Mouse (Mus musculus) lung, postnatal 4 days (tissue): ENCODE results near the gene Ppt2.
A peak's percentile ranks its signal among the peaks of the same experiment; 100 is the strongest.

Experiments used
- DNase-seq, 2 experiments: peaks; one replicate each; pipeline ENCODE4 v3.0.0; 2021

Ppt2 gene

GRCm38 (mm10) chr17:34604511-34605237, 23.6 kb downstream of the Ppt2 start:
- DNase-seq = peak; percentile 70 to 80

- peak; percentile 99 for DNase-seq
Observed at GRCm38 (mm10) chr17:34604061-34604508, 24.2 kb downstream of the Ppt2 start, which contains the start of gene Agpat1. TSS of gene Agpat1 (plus strand) at chr17:34604262.

GRCm38 (mm10) chr17:34603375-34604060, 24.8 kb downstream of the Ppt2 start, which contains the start of gene Rnf5:
TSS of gene Rnf5 (minus strand) at chr17:34603690.
- DNase-seq = peak; percentile 96 to 99

GRCm38 (mm10) chr17:34601796-34602195, 26.5 kb downstream of the Ppt2 start:
- peak in 1 of 2 experiments; percentile 38 for DNase-seq

GRCm38 (mm10) chr17:34599891-34600290, 28.4 kb downstream of the Ppt2 start:
- DNase-seq = peak in 1 of 2 experiments; percentile 33

- peak; percentile 73 to 85 for DNase-seq
Observed at GRCm38 (mm10) chr17:34597566-34598095, 30.7 kb downstream of the Ppt2 start, which contains the start of gene Ager. TSS of gene Ager (plus strand) at chr17:34597862.

GRCm38 (mm10) chr17:34596098-34596497, 32.2 kb downstream of the Ppt2 start:
- DNase-seq = peak; percentile 46 to 68

GRCm38 (mm10) chr17:34593752-34594525, 34.4 kb downstream of the Ppt2 start:
- DNase-seq = peak; percentile 56 to 75

- DNase-seq = peak; percentile 55 to 57
Observed at GRCm38 (mm10) chr17:34592581-34593549, 35.4 kb downstream of the Ppt2 start.

- DNase-seq = peak; percentile 93 to 94
Observed at GRCm38 (mm10) chr17:34591994-34592375, 36.3 kb downstream of the Ppt2 start.

GRCm38 (mm10) chr17:34591029-34591993, 37.0 kb downstream of the Ppt2 start, which contains the start of gene Pbx2:
TSS of gene Pbx2 (plus strand) at chr17:34591266.
- DNase-seq = peak; percentile 52 to 59

- peak in 1 of 2 experiments; percentile 40 for DNase-seq
Observed at GRCm38 (mm10) chr17:34590154-34590987, 37.9 kb downstream of the Ppt2 start.

GRCm38 (mm10) chr17:34589681-34590101, 38.6 kb downstream of the Ppt2 start, which contains the start of gene Gpsm3:
TSS of gene Gpsm3 (plus strand) at chr17:34589806.
- DNase-seq = peak; percentile 80 to 85

GRCm38 (mm10) chr17:34589206-34589605, 39.1 kb downstream of the Ppt2 start:
- no peak for DNase-seq

- DNase-seq = no peak
Observed at GRCm38 (mm10) chr17:34588767-34589166, 39.5 kb downstream of the Ppt2 start.

- no peak for DNase-seq
Observed at GRCm38 (mm10) chr17:34587814-34588213, 40.5 kb downstream of the Ppt2 start.

- DNase-seq = peak; percentile 98 to 99
Observed at GRCm38 (mm10) chr17:34587423-34587811, 40.9 kb downstream of the Ppt2 start.

GRCm38 (mm10) chr17:34586796-34587422, 41.4 kb downstream of the Ppt2 start:
- peak; percentile 90 to 92 for DNase-seq
